Mouse (Mus musculus): ENCODE data around the gene Gm37240. TPM values are rescaled to one million over a fixed set of nuclear protein-coding genes. Genes with fewer than 3 reads are reported as not detected.

The Gm37240 gene
- total RNA-seq, 1 experiment from 2014 or later = 0.93 TPM

DNA sequence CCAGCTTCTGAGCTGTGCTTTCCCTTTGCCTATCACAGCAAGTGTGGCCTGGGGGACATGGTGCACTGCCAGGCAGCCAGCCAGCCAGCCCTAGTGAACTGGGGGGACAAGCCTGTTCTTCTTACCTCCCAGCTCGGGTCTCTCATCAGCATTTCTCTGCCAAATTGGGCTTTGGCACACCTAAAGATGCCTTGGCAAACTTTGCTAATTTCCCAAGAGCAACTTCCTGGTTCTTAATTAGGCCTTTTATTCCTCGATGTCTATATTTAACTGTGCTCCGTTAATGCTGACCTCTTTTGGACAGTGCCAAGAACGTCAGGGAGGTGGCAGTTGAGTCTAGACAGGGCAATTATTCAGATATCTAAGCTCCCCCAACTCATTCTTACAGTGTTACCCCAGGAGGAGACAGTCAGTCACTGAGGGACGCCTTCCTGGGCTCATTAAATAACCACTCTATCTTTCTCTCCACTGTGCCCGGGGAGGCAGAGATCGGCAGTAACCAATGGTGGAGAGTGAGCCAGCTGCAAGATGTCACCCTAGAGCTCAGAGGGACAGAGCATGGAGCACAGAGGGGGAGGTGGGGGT is 771.3 kb downstream of the Gm37240 start:
- ATAC-seq (ENCODE audit: extremely low read depth, insufficient number of reproducible peaks, low FRiP score, poor library complexity, severe bottlenecking) = no peak

DNA sequence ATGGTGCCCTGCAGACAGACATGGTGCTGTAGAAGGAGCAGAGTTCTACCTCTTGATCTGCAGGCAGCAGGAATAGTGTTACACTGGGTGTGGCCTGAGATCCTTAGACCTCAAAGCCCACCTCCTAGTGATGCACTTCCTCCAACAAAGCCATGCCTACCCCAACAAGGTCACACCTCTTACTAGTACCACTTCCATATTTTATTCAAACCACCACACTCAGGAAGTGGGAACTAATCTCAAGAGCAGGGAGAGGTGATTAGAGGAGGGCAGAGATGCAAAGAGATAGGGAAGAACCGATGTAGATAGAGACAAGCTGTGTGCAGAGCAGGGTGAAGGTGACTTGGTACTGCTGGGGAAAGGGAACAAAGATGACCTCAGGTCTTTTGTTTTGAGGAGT is 773.8 kb downstream of the Gm37240 start:
- no peak for ATAC-seq (ENCODE audit: extremely low read depth, insufficient number of reproducible peaks, low FRiP score, poor library complexity, severe bottlenecking)

DNA sequence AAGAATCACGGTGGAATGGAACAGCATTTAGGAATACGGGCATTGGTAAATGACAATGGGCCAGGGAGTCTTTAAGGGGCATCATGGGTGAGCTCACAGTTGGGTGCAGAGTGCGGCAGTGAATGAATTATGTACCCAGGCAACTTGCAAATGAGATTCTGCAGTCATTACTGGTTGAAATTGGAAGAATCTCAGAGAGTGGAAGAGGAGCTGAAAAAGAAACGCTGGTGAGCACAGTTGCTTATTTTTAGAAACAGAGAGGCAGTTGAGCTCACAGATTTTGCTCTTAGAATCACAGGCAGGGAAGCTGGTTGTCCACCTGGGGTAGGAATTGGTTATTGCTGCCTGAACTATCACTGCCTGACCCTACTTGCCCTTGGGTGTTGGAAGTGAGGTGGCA is 776.6 kb downstream of the Gm37240 start:
- ATAC-seq (ENCODE audit: extremely low read depth, insufficient number of reproducible peaks, low FRiP score, poor library complexity, severe bottlenecking) = no peak

DNA sequence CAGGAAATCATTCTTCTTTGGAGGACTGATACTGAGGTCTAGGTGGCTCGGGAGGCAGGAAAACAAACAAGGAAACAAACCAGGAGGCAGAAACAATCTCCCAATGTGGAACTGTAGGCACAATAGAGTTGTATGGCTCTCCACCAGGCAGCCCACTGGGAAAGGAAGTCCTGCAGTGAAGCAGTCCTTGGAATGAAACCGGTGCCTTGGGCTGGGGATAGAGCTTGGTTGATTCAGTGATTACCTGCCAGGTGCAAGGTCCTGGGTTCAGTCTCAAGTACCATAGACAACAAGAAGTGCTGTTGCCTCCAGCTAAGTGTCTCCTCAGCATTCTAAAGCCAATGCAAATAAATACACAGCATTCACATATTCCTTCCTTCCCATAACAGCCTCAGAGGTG is 778.1 kb downstream of the Gm37240 start:
- ATAC-seq (ENCODE audit: extremely low read depth, insufficient number of reproducible peaks, low FRiP score, poor library complexity, severe bottlenecking) = no peak

DNA sequence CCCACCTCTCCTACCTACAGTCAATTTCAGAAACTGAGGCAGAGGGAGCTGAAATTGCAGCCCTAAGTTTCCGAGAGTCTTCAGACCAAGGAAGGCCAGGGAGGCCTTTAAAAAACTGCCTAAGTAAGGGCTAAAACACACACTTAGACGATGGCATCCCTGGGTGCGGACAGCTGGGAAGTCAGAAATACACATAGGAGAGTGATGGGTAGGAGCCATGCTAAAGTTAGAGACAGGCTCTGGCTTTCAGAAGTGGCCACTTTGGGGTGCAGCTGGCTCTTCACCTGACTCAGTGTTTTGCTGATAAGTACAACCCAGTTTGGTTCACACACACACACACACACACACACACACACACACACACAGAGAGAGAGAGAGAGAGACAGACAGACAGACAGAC is 778.9 kb downstream of the Gm37240 start:
- ATAC-seq (ENCODE audit: extremely low read depth, insufficient number of reproducible peaks, low FRiP score, poor library complexity, severe bottlenecking) = no peak

DNA sequence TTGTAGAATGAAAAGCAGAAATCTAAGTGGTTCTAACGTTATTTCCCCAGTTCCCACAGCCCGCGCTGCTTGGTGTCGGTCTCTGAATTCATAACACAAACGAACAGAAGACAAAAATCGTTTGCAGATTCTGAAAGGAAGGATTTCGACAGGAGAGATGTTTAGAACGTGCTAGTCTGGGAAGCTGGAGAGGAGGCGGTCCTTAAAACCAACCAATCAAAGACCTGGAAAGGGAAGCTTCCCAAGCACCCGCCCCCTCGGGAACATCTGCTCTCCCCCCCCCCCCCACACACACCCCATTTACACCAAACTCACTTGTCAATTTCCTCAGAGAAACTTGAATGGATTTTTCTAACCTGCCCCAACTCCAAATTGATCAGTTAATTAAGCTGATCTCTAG is 780.4 kb downstream of the Gm37240 start:
- no peak for ATAC-seq (ENCODE audit: extremely low read depth, insufficient number of reproducible peaks, low FRiP score, poor library complexity, severe bottlenecking)

DNA sequence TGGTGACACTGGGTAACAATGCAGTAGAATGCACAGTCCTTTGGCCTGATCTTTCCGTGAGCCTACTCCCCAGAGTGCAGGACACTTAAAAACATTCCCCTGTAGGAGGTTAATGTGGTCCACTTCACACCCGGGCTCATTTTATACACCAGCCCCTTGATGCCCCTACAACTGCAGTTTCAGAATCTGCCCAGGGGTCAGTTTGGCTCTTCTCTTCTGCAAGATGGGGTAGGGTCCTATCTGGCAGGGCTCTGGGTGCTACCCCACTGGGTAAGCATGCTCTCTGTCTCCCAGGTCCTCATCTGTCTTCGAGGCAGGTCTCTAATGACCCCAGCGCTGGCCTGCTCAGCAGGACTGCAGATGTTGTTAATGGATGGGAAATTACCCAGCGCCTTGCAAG is 783.0 kb downstream of the Gm37240 start:
- no peak for ATAC-seq (ENCODE audit: extremely low read depth, insufficient number of reproducible peaks, low FRiP score, poor library complexity, severe bottlenecking)

DNA sequence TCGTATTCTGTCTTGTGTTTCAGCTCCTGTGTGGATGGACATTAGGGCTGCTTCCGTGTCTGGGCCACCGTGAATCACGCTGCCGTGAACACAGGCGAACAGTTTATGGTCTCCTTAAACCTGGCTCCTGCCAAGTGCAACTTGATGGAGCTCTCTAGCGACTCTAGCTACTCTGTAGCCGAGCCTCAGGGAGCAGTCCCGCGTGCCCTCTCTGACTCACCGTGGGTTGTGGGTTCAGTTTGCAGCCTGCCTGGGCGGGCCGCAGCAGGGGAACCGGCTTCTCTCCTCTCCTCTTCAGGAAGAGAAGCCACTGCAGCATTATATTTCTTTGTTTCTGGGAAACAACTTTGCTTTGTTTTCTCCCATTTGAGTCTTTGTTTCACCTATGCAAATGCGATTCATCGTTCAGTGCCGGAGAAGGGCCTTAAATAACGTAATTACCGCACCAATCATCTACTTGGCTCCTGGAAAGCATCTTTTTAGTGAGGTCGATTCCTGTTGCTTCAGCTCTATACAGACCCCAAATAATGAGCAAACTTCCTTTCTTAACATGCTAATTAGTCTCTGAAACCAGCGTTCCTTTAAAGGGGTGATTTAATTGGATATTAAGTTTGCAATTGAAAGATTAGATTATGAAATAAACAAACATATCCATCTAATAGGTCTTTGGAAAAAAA is 806.3 kb downstream of the Gm37240 start:
- no peak for ATAC-seq (ENCODE audit: extremely low read depth, insufficient number of reproducible peaks, low FRiP score, poor library complexity, severe bottlenecking)

DNA sequence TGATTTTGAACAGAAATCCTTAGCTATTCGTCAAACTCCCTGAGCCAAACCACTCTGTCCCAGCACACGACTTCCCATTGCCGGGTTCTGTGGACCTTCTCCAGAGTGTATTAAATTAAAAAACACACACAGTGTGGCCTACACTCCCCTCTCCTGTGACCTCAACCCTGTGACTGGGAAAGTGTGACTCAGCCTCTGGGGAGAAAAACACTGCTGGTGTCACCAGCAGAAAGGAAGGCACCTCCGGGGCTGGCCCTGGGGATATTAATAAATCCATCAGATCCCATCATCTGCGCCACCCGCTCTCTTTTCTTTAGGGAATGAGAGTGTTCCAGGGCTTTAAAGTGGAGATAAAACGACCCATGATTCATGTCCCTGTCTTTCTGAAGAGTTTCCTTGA is 823.2 kb downstream of the Gm37240 start:
- ATAC-seq (ENCODE audit: extremely low read depth, insufficient number of reproducible peaks, low FRiP score, poor library complexity, severe bottlenecking) = no peak

DNA sequence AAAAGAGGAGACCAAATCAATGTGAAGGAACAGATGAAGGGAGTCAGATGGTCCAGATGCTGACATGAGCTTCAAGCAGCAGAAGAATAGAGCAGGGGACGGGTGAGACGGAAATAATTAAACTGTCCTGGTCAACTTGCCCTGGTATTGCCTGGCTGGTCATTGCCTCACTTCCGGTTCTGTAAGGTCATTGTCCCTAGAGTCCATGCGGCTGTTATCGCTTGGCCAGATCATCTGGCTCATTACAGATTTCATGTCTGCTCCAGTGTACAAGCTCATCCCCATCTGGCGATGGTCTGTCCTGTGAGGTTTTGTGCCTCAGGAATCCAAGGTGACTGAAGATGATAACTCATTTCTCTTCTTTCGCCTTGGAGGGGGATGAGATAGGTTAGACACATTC is 827.2 kb downstream of the Gm37240 start:
- ATAC-seq (ENCODE audit: extremely low read depth, insufficient number of reproducible peaks, low FRiP score, poor library complexity, severe bottlenecking) = no peak

DNA sequence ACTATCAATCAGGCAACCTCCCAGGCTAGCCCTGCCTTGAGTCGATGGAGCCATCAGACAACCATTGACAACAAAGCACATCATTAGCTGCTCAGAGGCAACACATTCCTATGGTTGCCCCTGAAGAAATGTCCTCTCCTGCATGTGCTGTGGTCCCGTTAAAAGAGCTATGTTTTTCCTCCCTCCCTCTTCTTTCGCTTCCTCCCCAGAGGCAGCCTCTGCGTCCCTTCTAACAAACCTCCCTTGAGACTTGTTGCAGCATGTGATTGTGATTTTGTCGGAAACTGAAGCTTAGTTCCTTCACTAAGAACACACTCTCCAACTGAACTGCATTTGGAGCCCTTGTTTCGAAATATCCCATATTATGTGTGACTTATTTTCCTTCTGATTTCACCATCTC is 830.1 kb downstream of the Gm37240 start:
- ATAC-seq (ENCODE audit: extremely low read depth, insufficient number of reproducible peaks, low FRiP score, poor library complexity, severe bottlenecking) = no peak

DNA sequence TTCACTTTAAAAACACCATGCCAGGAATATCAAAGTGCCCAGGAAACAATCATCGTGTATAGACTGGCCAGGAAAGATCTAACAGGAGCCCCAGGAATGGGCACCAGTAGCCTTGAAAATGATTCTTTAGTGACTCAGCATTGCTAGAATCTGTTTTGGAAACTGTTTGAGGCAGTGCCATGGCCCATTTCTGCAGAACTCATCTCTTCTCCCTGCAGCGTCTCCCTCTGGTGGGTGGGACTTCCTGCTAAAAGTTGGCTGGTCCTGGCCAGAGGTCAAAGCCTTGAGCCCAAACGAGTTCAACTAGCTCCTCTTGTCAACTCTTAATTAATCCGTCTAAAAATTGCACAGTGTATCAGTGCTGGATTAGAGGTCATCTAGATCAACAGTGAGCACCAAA is 833.8 kb downstream of the Gm37240 start:
- no peak for ATAC-seq (ENCODE audit: extremely low read depth, insufficient number of reproducible peaks, low FRiP score, poor library complexity, severe bottlenecking)

DNA sequence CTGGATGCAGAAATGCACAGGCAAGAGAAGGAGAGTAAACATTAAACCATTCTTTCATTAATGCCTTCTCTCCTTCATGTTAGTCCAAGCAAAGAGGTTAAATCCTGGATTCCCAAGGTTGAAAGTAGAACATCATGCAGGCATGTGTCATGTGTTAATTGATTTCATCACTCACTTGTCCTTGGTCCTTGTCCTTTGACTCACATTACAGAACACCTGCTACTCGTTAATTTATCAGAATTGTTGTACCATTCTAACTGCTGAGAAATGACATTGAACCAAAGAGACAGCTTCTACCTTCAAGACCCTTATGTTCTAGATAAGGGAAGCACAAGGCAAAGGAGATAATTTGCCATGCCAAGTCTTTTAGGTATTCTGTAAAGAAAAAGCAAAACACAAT is 835.1 kb downstream of the Gm37240 start:
- ATAC-seq (ENCODE audit: extremely low read depth, insufficient number of reproducible peaks, low FRiP score, poor library complexity, severe bottlenecking) = no peak

DNA sequence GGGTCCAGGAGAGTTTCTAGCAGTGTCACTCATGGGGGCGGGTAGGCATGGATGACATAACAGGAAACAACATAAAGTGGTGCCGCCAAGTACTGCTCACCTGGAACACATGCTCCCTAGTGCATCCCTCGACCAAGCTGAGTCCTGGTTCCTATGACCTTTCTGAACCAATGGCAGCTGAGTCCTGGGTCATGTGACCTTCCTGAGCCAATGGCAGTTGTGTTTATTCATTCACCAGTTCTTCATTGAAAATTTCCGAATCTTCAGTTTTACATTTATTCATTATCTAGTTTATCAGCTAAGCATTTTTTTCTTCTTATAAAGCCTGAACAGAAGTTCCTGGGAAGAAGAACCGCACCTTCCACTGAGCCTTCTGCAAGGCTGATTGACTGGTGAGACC is 838.7 kb downstream of the Gm37240 start:
- no peak for ATAC-seq (ENCODE audit: extremely low read depth, insufficient number of reproducible peaks, low FRiP score, poor library complexity, severe bottlenecking)

DNA sequence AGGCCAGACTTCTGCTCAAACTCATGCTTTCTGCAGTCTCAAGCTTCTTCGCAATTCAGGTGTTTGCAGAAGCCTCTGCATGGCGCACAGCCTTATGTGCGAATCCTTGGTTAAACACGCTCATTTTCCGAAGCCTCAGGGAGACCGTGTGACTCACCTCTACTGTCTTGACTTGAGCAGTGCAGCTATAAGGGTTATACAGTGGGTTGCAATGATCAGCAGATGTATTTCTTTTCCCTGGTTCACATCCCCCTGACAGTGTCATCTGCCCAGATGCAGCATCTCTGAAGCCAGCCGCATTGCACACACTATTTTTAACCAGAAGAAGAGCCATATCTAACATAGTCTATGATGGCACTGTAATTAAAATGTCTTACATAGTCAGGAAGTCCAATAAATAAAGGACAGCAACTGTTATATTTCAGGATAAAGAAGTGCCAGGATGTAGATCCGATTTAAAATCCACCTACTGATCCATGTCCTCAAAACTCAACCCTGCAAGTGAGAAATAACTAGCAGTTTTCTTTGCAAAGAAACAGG is 843.6 kb downstream of the Gm37240 start:
- ATAC-seq (ENCODE audit: extremely low read depth, insufficient number of reproducible peaks, low FRiP score, poor library complexity, severe bottlenecking) = no peak

DNA sequence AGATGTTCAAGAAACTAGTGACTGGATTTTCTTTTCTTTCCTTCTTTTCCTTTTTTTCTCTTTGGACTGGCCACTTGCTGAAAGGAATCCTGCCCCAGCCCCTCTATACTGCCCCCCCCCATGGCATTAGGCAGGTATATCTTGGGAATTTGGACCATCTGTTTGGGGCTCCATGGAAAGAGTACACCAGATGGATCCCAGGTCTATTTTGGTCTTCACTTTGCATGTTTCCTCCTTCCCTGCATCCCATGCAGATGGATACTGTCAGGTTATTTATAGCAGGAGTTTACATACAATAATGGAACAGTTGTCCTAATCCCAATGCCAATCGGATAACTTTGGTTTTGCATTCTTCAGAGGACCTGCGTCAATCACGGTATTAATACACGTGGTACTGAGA is 845.2 kb downstream of the Gm37240 start:
- ATAC-seq (ENCODE audit: extremely low read depth, insufficient number of reproducible peaks, low FRiP score, poor library complexity, severe bottlenecking) = no peak

DNA sequence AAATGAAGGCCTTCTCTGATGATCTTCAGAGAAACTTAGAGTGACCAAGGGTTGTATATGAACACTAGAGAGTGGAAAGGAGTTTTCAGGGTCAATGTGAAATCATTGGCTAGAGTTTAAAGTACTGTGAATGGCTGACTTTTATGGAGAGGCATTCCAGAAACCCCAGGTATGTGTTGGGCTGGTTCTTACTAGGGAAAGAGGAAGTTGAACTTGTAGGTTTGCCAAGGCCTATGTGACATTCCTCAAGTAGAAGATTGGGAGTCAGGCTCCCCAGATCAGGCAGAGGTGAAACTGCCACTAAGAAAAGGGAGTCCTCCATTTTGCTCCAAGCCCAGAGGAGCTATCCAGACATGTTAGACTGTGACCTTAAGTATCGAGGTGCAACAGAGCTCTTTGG is 858.2 kb downstream of the Gm37240 start:
- ATAC-seq (ENCODE audit: extremely low read depth, insufficient number of reproducible peaks, low FRiP score, poor library complexity, severe bottlenecking) = no peak

DNA sequence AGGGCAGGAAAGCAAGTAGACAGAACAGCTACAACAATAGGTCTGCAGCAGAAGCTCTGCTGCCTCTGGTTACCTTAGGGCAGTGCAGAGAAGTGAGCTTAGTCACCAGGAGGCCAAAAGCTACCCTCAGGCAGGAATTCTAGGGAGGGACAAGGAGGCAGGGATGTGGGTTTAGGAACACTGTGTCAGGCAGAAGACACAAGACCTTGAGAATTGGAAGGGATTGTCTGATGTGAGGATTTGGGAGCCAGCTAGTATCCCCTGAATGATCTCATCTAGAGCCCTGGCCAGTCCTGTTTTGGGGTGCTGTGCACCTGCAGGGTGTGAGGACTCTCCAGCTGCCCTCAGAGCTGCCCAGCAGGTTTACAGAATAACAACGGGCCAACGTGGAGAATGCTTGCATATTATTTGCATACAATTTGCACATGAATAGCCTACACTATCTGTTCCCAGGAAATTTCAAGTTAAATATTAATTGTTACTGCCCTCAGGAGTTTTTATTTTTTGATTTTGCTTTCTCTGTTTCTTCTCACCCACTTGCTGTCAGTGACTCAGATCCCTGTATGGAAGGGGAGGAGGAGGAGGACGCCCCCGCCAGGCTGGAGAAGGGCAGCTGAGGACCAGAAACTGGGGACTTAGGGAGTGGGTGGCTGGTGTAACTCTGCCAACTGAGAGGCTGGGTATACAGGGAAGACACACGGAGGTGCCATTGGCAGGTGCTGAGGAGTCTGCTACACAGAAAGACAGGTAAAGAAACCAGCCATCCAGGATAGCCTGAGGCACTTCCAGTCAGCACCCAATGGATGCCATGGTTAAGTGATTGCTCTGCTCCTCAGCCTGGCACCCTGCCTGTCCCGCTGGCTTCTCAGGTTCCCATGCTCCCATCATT is 862.3 kb downstream of the Gm37240 start:
- ATAC-seq (ENCODE audit: extremely low read depth, insufficient number of reproducible peaks, low FRiP score, poor library complexity, severe bottlenecking) = no peak

DNA sequence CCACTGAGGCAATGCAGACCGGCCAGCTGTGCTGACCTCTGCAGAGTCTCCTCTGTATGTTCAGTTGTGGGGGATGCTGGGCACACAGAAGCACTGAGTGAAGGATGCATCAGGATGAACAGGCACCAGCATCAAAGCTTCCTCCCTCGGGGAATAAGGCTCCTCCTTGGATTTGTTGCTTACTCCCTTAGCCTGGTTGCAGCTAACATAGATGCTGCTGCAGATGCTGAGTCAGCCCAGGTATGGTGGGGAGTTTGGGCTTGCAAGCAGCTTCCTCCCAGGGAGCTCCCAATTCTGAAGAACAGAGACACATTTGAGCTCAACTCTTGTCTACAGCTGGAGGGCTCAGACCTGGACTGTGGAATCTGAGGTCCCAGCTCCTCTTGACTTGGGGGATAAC is 863.1 kb downstream of the Gm37240 start:
- no peak for ATAC-seq (ENCODE audit: extremely low read depth, insufficient number of reproducible peaks, low FRiP score, poor library complexity, severe bottlenecking)

DNA sequence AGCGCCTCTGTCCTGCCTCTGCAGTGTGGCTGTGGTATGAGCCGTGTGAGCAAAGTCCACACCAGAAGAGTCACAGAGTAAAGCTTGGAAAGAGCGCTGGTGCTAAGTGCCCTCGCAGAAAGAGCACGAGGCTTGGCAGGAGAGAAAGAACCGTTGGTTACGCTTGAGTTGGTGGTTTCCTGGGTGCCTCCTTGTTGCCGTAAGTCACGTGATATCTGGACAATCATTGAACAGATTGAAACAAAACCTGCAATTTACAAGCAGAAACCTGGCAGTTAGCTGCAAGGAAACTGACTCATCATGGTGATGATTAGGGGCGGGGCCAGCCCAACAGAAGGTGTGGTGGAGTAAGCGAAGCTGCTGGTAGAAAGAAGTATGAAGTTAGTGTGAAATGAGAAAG is 864.5 kb downstream of the Gm37240 start:
- ATAC-seq (ENCODE audit: extremely low read depth, insufficient number of reproducible peaks, low FRiP score, poor library complexity, severe bottlenecking) = no peak

Data from neutrophil, adult 5-6 weeks (primary cell).